Mouse (Mus musculus) myocyte (in vitro differentiated cells): ENCODE measurements around the gene Cypt2. TPM values are rescaled to one million over a fixed set of nuclear protein-coding genes. Genes with fewer than 3 reads are reported as not detected.
"Not testable (repeated sequence)": the region's sequence is repeated elsewhere in the genome, so short reads cannot be mapped to it uniquely, and the experiment has no call there.

Experiments used
- H3K27me3 ChIP-seq: one replicate; pipeline ENCODE4 v1.6.1; 2011; ENCODE audit not compliant: control insufficient read depth, insufficient read depth, insufficient read length
- H3K36me3 ChIP-seq: one replicate; pipeline ENCODE4 v1.6.1; 2011; ENCODE audit not compliant: control insufficient read depth, insufficient read depth
- H3K4me2 ChIP-seq: one replicate; pipeline ENCODE4 v1.6.1; 2011; ENCODE audit warnings: low read depth, control low read depth
- H3K4me3 ChIP-seq: one replicate; pipeline ENCODE4 v1.5.1; 2011; ENCODE audit warnings: mild to moderate bottlenecking, control low read depth, moderate library complexity
- H3K79me2 ChIP-seq: one replicate; pipeline ENCODE4 v1.6.1; 2011; ENCODE audit not compliant: control insufficient read depth, insufficient read depth
- H3ac ChIP-seq: one replicate; pipeline ENCODE4 v1.6.1; 2011; ENCODE audit not compliant: control insufficient read depth, insufficient read length
- CEBPB ChIP-seq: IDR thresholded peaks from 2 replicates; pipeline ENCODE4 v1.6.1; 2011; ENCODE audit warnings: mild to moderate bottlenecking, moderate library complexity; ENCODE audit not compliant: poor library complexity, insufficient read depth, severe bottlenecking
- E2F4 ChIP-seq: IDR thresholded peaks from one replicate; pipeline ENCODE4 v1.6.1; 2011; ENCODE audit warnings: mild to moderate bottlenecking, control low read depth, moderate library complexity; ENCODE audit not compliant: insufficient read depth
- MAX ChIP-seq: IDR thresholded peaks from one replicate; pipeline ENCODE4 v1.6.1; 2011; ENCODE audit warnings: low read depth, mild to moderate bottlenecking, control low read depth
- MYOD1 ChIP-seq, 3 experiments: IDR thresholded peaks; one replicate each; pipeline ENCODE4 v1.6.1; 2011; ENCODE audit warnings: control low read depth in 2 of 3, low read depth in 2 of 3, mild to moderate bottlenecking in 2 of 3, moderate library complexity in 1 of 3; ENCODE audit not compliant: insufficient read length in 2 of 3, control insufficient read depth in 1 of 3
- MYOG ChIP-seq, 3 experiments: IDR thresholded peaks; one replicate each; pipeline ENCODE4 v1.6.1; 2011; ENCODE audit warnings: control low read depth in 2 of 3, low read depth in 2 of 3, mild to moderate bottlenecking in 2 of 3; ENCODE audit not compliant: insufficient read length in 2 of 3, control insufficient read depth in 1 of 3, insufficient read depth in 1 of 3
- POLR2A ChIP-seq: IDR thresholded peaks from one replicate; pipeline ENCODE4 v1.6.1; 2011; ENCODE audit warnings: low read depth, mild to moderate bottlenecking, control low read depth, moderate library complexity; ENCODE audit not compliant: insufficient read length
- POLR2AphosphoS2 ChIP-seq: IDR thresholded peaks from one replicate; pipeline ENCODE4 v1.6.1; 2011; ENCODE audit warnings: low read depth, control low read depth; ENCODE audit not compliant: insufficient read length
- REST ChIP-seq: IDR thresholded peaks from one replicate; pipeline ENCODE4 v1.6.1; 2011; ENCODE audit warnings: mild to moderate bottlenecking, control low read depth, moderate library complexity; ENCODE audit not compliant: insufficient read depth, insufficient read length
- SRF ChIP-seq: IDR thresholded peaks from one replicate; pipeline ENCODE4 v1.6.1; 2011; ENCODE audit warnings: low read depth; ENCODE audit not compliant: control insufficient read depth, insufficient read length
- TCF12 ChIP-seq: IDR thresholded peaks from one replicate; pipeline ENCODE4 v1.6.1; 2011; ENCODE audit warnings: mild to moderate bottlenecking, control low read depth; ENCODE audit not compliant: poor library complexity, insufficient read depth, severe bottlenecking
- TCF3 ChIP-seq: IDR thresholded peaks from one replicate; pipeline ENCODE4 v1.6.1; 2011; ENCODE audit warnings: low read depth, control low read depth; ENCODE audit not compliant: insufficient read length
- USF1 ChIP-seq: IDR thresholded peaks from one replicate; pipeline ENCODE4 v1.6.1; 2011; ENCODE audit warnings: low read depth, mild to moderate bottlenecking, control low read depth, moderate library complexity
- polyA plus RNA-seq: library from polyadenylated mRNA; unstranded; fragments of >200 nt; fragmentation: generic; extraction: Trizol; gene quantifications from one replicate; pipeline ENCODE4 v1.2.1, GENCODE M21; 2012; ENCODE audit warnings: missing spikeins

The Cypt2 gene
- polyA plus RNA-seq = not detected

DNA sequence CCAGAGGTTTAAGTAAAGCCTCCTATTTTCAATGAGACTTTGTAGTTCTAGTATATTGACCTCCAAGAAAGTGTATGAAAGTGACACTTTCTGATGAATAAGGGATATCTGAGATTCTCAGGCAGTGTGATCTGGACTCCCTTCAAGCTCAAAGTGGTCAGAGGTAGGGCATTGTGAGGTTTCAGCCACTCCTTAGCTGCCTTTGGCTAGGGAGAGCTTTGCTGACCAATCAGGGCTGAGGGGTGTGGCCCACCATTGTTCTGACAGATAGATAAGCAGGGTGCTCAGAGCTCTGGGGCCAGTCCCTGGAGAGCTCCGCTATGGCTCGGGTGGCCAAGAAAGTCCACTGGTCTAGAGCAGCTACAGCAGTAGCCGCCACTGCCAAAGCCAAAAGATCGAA, at the start of gene Cypt2:
Gene Cypt2, plus strand, starts transcription at position 301 of the 400 bp plus-strand sequence.
- not testable (repeated sequence) for H3K36me3 ChIP-seq, H3K79me2 ChIP-seq, H3K4me3 ChIP-seq, H3K27me3 ChIP-seq, H3K4me2 ChIP-seq, H3ac ChIP-seq

DNA sequence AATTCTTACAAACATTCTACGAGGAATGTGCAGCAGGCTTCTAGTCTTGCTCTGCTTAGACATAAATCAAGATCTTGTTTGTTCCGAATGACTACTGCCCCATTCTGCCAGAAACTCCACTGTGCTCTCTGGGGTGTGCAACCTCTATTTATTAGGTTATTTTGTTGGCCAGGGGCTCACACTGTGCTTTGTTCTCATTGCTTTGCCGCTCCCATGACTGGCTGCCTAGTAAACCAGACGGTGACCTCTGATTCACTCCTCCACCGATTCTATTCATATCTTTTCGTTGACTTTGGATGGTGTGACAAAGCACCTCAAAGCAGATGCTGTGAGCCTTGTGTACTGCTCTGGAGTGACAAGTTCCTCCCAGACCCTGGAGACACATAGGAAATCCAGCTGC, 46.7 kb downstream of the Cypt2 start:
- H3K4me2 ChIP-seq = no peak overlapping the region
- no peaks in the 10 kb centered on the region for H3K27me3 ChIP-seq
- H3K36me3 ChIP-seq = no peaks in the 10 kb centered on the region
- TF ChIP-seq E2F4 = no peak
- TF ChIP-seq TCF12 = no peak
- no peak for TF ChIP-seq MYOG (IDR thresholded peaks at IDR 0.05; ENCODE audit: control insufficient read depth in 1 of 3, insufficient read depth in 1 of 3, insufficient read length in 2 of 3, low read depth in 2 of 3)
- TF ChIP-seq POLR2A = no peak
- no peak for TF ChIP-seq TCF3
- TF ChIP-seq USF1 = no peak
- no peak for TF ChIP-seq CEBPB
- no peak for TF ChIP-seq MAX
- TF ChIP-seq SRF = no peak
- TF ChIP-seq POLR2AphosphoS2 = no peak
- no peak for TF ChIP-seq REST
- TF ChIP-seq MYOD1 (IDR thresholded peaks at IDR 0.05; ENCODE audit: control insufficient read depth in 1 of 3, insufficient read length in 2 of 3, low read depth in 2 of 3) = no peak
- H3ac ChIP-seq = no peak overlapping the region
- no peak overlapping the region for H3K4me3 ChIP-seq
- H3K79me2 ChIP-seq = no peaks in the 10 kb centered on the region
